Mouse (Mus musculus): ENCODE results near the gene Wdr62. TPM values are rescaled to one million over a fixed set of nuclear protein-coding genes. Genes with fewer than 3 reads are reported as not detected.
A peak's percentile ranks its signal among the peaks of the same experiment; 100 is the strongest.

Wdr62 gene
- polyA plus RNA-seq (2014; fragmentation: Nextera tagmentation; extraction: Ambion mirVana), result 8.7 and 9.4 TPM in 2 replicates

DNA sequence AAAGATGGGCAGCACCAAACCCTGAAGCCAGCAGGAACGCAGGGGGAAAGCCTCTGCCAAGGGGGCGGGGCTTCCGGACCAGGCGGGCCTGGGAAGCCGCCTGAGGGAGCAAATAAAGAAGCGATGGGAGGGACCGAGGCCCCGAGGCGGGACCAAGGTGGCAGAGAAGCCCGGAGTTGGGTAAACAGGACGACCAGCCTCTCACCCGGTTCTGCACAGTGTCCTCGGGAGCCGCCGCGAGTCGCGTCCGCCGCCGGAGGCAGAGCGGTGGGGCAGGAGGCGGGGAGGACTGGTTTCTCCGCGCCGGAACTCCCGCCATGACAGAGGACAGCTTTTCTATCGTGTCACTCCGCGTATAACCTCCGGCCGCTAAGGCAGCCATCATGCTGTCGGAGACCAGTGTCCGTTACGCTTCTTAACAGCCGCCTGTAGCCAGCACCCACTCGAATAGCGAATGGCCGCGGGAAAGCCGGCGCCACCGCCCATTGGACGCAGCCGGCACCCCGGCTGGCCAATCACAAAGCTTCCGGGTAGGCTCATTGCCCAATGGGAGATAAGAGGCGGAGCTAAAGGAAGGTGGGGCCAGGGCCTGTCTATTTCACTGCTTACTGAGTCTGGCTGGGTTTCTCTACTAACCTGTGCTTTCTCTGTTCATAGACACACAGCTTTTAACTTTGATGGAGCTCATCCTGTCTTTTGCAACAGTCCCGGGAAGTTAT is at the start of gene Wdr62, which contains the start of gene Thap8:
Gene Wdr62 (minus strand): TSS at position 469 of the 719 bp plus-strand sequence.
Gene Thap8 (plus strand): TSS at position 144 of the 719 bp plus-strand sequence.
- no peaks in the 10 kb centered on the region for H3K9me3 ChIP-seq (ENCODE audit: control insufficient read depth, low read length)
- peak; percentile 93 for ATAC-seq (ENCODE audit: insufficient number of reproducible peaks, insufficient read depth, low FRiP score, low read depth)
- H3K4me2 ChIP-seq (ENCODE audit: low read length), result peak within 1 kb of the TSS; percentile 91
- H3K27ac ChIP-seq (replicated peaks in 1 of 2; ENCODE audit: control insufficient read depth in 1 of 2, insufficient read depth in 1 of 2, low read depth in 2 of 2, low read length in 2 of 2), result peak within 1 kb of the TSS; percentile 97 to 99
- peak within 1 kb of the TSS; percentile 76 for H3K9ac ChIP-seq (ENCODE audit: low read length)
- H3K27me3 ChIP-seq (ENCODE audit: control insufficient read depth, insufficient read depth, low read length), result no peaks in the 10 kb centered on the region
- peaks cover 10 to 17% of the 10 kb centered on the region in 2 experiments for H3K4me1 ChIP-seq (ENCODE audit: control insufficient read depth in 2 of 2, insufficient read depth in 2 of 2, low read length in 2 of 2)
- under 1% methylated on average over 49 of the region's 49 CpGs for WGBS
- peak within 1 kb of the TSS; percentile 88 to 94 for H3K4me3 ChIP-seq (ENCODE audit: control insufficient read depth in 1 of 2, insufficient read depth in 1 of 2, low read depth in 1 of 2, low read length in 2 of 2)
- H3K36me3 ChIP-seq (ENCODE audit: control insufficient read depth, insufficient read depth, low read length), result 0 out of 2 replicates have a peak, but pooled peaks cover 4% of the 10 kb centered on the region

DNA sequence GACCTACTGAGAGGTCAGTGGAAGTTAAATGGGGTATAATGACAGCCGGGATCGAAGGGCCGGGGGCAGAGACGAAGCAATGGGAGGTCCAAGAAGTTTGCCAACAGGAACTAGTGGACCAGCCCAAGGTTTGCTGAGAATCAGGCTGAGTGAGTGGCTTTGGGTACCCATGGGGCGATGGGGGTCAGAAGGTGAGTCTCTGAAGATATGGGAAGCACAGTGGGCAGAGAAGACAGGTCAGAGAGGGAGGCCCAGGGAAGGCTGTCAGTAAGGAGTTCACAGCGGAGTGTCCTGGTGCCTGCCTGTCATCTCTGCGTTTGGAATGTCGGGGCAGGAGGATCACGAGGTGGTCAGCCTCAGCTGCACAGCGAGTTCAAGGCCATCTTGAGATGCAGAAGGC is 48.2 kb upstream of the Wdr62 start:
- no peak for ATAC-seq (ENCODE audit: insufficient number of reproducible peaks, insufficient read depth, low FRiP score, low read depth)
- H3K4me1 ChIP-seq (ENCODE audit: control insufficient read depth in 2 of 2, insufficient read depth in 2 of 2, low read length in 2 of 2), result peaks cover 18 to 27% of the 10 kb centered on the region in 2 experiments
- H3K27me3 ChIP-seq (ENCODE audit: control insufficient read depth, insufficient read depth, low read length), result no peaks in the 10 kb centered on the region
- H3K9me3 ChIP-seq (ENCODE audit: control insufficient read depth, low read length), result no peaks in the 10 kb centered on the region
- 48% methylated on average over 10 of the region's 10 CpGs for WGBS
- H3K9ac ChIP-seq (ENCODE audit: low read length), result no peak overlapping the region
- H3K4me2 ChIP-seq (ENCODE audit: low read length), result no peak overlapping the region
- H3K27ac ChIP-seq (replicated peaks in 1 of 2; ENCODE audit: control insufficient read depth in 1 of 2, insufficient read depth in 1 of 2, low read depth in 2 of 2, low read length in 2 of 2), result peak overlapping the region in 1 of 2 experiments; percentile 77; a peak in 1 of 4 replicates
- H3K4me3 ChIP-seq (ENCODE audit: control insufficient read depth in 1 of 2, insufficient read depth in 1 of 2, low read depth in 1 of 2, low read length in 2 of 2), result no peak overlapping the region
- no peaks in the 10 kb centered on the region for H3K36me3 ChIP-seq (ENCODE audit: control insufficient read depth, insufficient read depth, low read length)

DNA sequence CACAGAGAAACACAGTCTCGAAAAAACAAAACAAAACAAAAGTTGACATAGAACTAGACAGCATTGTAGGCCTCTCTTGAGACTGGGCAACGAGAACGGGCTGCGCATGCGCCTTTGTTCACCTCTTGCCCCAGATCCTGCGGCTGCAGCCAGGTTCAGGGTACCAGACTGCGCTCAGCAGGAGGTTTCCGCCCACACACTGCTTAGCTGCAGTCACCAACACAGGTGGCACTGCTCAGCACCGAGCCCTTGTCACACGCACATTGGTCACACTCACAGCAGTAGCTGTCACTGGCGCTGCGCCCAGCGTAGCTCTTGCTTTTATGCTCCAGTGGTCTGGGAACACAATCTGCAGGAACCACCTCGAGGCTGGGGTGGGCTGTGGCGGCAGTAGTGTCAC is 46.9 kb upstream of the Wdr62 start:
- no peaks in the 10 kb centered on the region for H3K9me3 ChIP-seq (ENCODE audit: control insufficient read depth, low read length)
- no peak overlapping the region for H3K4me3 ChIP-seq (ENCODE audit: control insufficient read depth in 1 of 2, insufficient read depth in 1 of 2, low read depth in 1 of 2, low read length in 2 of 2)
- ATAC-seq (ENCODE audit: insufficient number of reproducible peaks, insufficient read depth, low FRiP score, low read depth), result 0 out of 2 replicates have a peak, but pooled peaks have one; percentile 36
- WGBS, result 48% methylated on average over 15 of the region's 15 CpGs
- H3K4me2 ChIP-seq (ENCODE audit: low read length), result 0 out of 2 replicates have a peak overlapping the region, but pooled peaks have one; percentile 6
- H3K27ac ChIP-seq (replicated peaks in 1 of 2; ENCODE audit: control insufficient read depth in 1 of 2, insufficient read depth in 1 of 2, low read depth in 2 of 2, low read length in 2 of 2), result peak overlapping the region; percentile 75 to 77
- peak overlapping the region; percentile 53 for H3K9ac ChIP-seq (ENCODE audit: low read length)
- peaks cover 11 to 22% of the 10 kb centered on the region in 2 experiments for H3K4me1 ChIP-seq (ENCODE audit: control insufficient read depth in 2 of 2, insufficient read depth in 2 of 2, low read length in 2 of 2)
- H3K27me3 ChIP-seq (ENCODE audit: control insufficient read depth, insufficient read depth, low read length), result no peaks in the 10 kb centered on the region
- no peaks in the 10 kb centered on the region for H3K36me3 ChIP-seq (ENCODE audit: control insufficient read depth, insufficient read depth, low read length)

DNA sequence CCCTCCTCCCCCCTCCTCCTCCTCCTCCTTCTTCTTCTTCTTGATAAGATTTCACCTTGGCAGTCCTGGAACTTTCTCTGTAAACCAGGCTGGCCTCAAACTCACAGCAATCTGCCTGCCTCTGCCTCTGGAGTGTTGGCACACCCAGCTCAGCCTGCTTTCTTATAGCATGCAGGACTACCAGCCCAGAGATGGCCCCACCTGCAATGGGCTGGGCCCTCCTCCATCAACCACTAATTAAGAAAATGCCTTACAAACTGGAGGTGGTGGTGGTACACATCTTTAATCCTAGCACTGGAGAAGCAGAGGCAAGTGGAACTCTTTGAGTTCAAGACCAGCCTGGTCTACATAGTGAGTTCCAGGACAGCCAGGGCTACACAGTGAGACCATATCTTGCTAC is 46.2 kb upstream of the Wdr62 start:
- Histone ChIP-seq H3K4me2 (ENCODE audit: low read length) (no peak overlapping the region), H3K4me3 (ENCODE audit: control insufficient read depth in 1 of 2, insufficient read depth in 1 of 2, low read depth in 1 of 2, low read length in 2 of 2) (no peak overlapping the region), H3K4me1 (ENCODE audit: control insufficient read depth in 2 of 2, insufficient read depth in 2 of 2, low read length in 2 of 2) (peaks cover 8 to 22% of the 10 kb centered on the region in 2 experiments), H3K9me3 (ENCODE audit: control insufficient read depth, low read length) (no peaks in the 10 kb centered on the region), H3K27ac (replicated peaks in 1 of 2; ENCODE audit: control insufficient read depth in 1 of 2, insufficient read depth in 1 of 2, low read depth in 2 of 2, low read length in 2 of 2) (0 out of 4 replicates have a peak overlapping the region, but pooled peaks of 1 of the 2 experiments have one; percentile 77), H3K9ac (ENCODE audit: low read length) (no peak overlapping the region), H3K36me3 (ENCODE audit: control insufficient read depth, insufficient read depth, low read length) (no peaks in the 10 kb centered on the region), H3K27me3 (ENCODE audit: control insufficient read depth, insufficient read depth, low read length) (no peaks in the 10 kb centered on the region)
- ATAC-seq (ENCODE audit: insufficient number of reproducible peaks, insufficient read depth, low FRiP score, low read depth), result no peak

DNA sequence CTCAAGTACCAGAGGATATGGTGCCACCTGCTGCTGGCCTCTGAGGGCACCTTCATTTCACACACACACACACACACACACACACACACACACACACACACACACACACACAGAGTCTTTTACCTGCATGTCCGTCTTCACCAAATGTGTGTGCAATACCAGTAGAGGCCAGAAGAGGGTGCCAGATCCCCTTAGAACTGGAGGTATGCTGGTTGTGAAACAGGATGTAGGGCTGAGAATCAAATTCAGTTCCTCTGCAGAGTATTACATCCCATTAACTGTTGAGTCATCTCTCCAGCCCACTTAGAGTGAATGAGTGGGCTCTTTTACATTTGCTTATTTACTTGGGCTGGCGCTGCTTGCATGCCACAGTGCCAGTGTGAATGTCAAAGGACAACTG is 45.1 kb upstream of the Wdr62 start:
- no peak overlapping the region for H3K4me2 ChIP-seq (ENCODE audit: low read length)
- H3K9ac ChIP-seq (ENCODE audit: low read length), result no peak overlapping the region
- no peaks in the 10 kb centered on the region for H3K9me3 ChIP-seq (ENCODE audit: control insufficient read depth, low read length)
- H3K27ac ChIP-seq (replicated peaks in 1 of 2; ENCODE audit: control insufficient read depth in 1 of 2, insufficient read depth in 1 of 2, low read depth in 2 of 2, low read length in 2 of 2), result no peak overlapping the region
- ATAC-seq (ENCODE audit: insufficient number of reproducible peaks, insufficient read depth, low FRiP score, low read depth), result no peak
- H3K4me1 ChIP-seq (ENCODE audit: control insufficient read depth in 2 of 2, insufficient read depth in 2 of 2, low read length in 2 of 2), result peaks cover 8 to 27% of the 10 kb centered on the region in 2 experiments
- H3K36me3 ChIP-seq (ENCODE audit: control insufficient read depth, insufficient read depth, low read length), result no peaks in the 10 kb centered on the region
- no peak overlapping the region for H3K4me3 ChIP-seq (ENCODE audit: control insufficient read depth in 1 of 2, insufficient read depth in 1 of 2, low read depth in 1 of 2, low read length in 2 of 2)
- 55% methylated on average over 2 of the region's 2 CpGs for WGBS
- no peaks in the 10 kb centered on the region for H3K27me3 ChIP-seq (ENCODE audit: control insufficient read depth, insufficient read depth, low read length)

DNA sequence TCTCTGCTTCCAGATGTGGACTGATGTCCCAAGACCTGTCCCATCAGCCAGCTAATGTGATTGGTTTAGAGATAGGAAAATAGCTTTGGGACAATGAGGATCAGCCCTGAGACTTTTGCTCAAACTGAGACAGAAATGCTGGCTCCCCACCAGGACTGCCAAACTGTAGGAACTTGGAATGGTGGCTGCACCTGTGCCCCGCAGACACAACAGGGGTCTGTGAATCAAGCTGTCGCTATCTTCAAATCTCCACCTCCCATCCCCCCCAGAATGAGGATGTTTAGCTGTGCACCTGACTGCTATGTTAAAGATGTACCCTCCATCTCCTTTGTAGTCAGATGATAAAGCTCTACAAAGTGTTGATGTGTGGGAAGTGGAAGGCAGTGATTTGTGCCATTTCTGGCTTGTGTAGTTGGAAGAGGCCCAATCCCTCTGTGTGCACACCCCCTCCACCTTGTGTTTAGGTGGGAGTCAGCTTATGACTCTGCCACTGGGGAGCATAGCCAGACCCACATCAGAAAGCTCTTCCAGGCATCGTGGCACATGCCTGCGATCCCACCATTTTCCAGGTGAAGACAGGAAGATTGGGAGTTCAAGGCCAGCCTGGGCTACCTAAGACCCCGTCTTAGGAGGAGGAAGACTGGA is 44.2 kb upstream of the Wdr62 start:
- Histone ChIP-seq H3K4me2 (ENCODE audit: low read length) (no peak overlapping the region), H3K9ac (ENCODE audit: low read length) (no peak overlapping the region), H3K27me3 (ENCODE audit: control insufficient read depth, insufficient read depth, low read length) (no peaks in the 10 kb centered on the region), H3K27ac (replicated peaks in 1 of 2; ENCODE audit: control insufficient read depth in 1 of 2, insufficient read depth in 1 of 2, low read depth in 2 of 2, low read length in 2 of 2) (no peak overlapping the region), H3K4me3 (ENCODE audit: control insufficient read depth in 1 of 2, insufficient read depth in 1 of 2, low read depth in 1 of 2, low read length in 2 of 2) (no peak overlapping the region), H3K36me3 (ENCODE audit: control insufficient read depth, insufficient read depth, low read length) (no peaks in the 10 kb centered on the region), H3K4me1 (ENCODE audit: control insufficient read depth in 2 of 2, insufficient read depth in 2 of 2, low read length in 2 of 2) (peaks cover 8 to 27% of the 10 kb centered on the region in 2 experiments), H3K9me3 (ENCODE audit: control insufficient read depth, low read length) (no peaks in the 10 kb centered on the region)
- 75% methylated on average over 5 of the region's 5 CpGs for WGBS
- no peak for ATAC-seq (ENCODE audit: insufficient number of reproducible peaks, insufficient read depth, low FRiP score, low read depth)

DNA sequence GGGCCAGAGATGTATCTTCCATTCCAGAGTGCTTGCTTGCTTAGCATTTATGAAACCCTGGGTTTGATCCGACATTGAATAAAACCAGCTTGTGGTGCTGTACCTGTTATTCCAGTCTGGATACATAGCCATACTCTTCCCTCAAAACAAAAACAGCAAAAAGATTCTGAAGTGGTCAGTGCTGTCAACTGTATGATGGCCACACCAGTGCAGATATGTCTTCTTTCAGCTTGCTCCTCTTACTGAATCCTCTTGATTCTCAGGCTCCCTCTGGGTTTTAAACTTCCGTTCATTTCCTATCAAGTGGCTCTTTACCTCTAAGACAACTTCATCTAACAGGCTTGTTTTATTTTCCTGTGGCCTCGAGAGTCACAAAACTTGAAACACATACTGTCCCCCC is 43.6 kb upstream of the Wdr62 start, which contains the start of gene Sdhaf1:
Gene Sdhaf1 (minus strand): TSS at position 101 of the 400 bp plus-strand sequence.
- no peak for ATAC-seq (ENCODE audit: insufficient number of reproducible peaks, insufficient read depth, low FRiP score, low read depth)
- Histone ChIP-seq H3K4me3 (ENCODE audit: control insufficient read depth in 1 of 2, insufficient read depth in 1 of 2, low read depth in 1 of 2, low read length in 2 of 2) (peak within 1 kb of the TSS; percentile 39 to 80; a peak in 3 of 4 replicates), H3K27ac (replicated peaks in 1 of 2; ENCODE audit: control insufficient read depth in 1 of 2, insufficient read depth in 1 of 2, low read depth in 2 of 2, low read length in 2 of 2) (peak within 1 kb of the TSS; percentile 86 to 92), H3K36me3 (ENCODE audit: control insufficient read depth, insufficient read depth, low read length) (no peaks in the 10 kb centered on the region), H3K9me3 (ENCODE audit: control insufficient read depth, low read length) (no peaks in the 10 kb centered on the region), H3K27me3 (ENCODE audit: control insufficient read depth, insufficient read depth, low read length) (no peaks in the 10 kb centered on the region), H3K4me1 (ENCODE audit: control insufficient read depth in 2 of 2, insufficient read depth in 2 of 2, low read length in 2 of 2) (peaks cover 8 to 27% of the 10 kb centered on the region in 2 experiments), H3K9ac (ENCODE audit: low read length) (peak within 1 kb of the TSS; percentile 72), H3K4me2 (ENCODE audit: low read length) (peak within 1 kb of the TSS; percentile 89)
- 79% methylated on average over 3 of the region's 3 CpGs for WGBS

All from heart, embryonic 14.5 days (tissue).